Mouse (Mus musculus): ENCODE results near the gene Ccdc169. TPM values are rescaled to one million over a fixed set of nuclear protein-coding genes. Genes with fewer than 3 reads are reported as not detected.

Gene Ccdc169
- polyA plus RNA-seq, 1 experiment from 2014 or later: not detected

DNA sequence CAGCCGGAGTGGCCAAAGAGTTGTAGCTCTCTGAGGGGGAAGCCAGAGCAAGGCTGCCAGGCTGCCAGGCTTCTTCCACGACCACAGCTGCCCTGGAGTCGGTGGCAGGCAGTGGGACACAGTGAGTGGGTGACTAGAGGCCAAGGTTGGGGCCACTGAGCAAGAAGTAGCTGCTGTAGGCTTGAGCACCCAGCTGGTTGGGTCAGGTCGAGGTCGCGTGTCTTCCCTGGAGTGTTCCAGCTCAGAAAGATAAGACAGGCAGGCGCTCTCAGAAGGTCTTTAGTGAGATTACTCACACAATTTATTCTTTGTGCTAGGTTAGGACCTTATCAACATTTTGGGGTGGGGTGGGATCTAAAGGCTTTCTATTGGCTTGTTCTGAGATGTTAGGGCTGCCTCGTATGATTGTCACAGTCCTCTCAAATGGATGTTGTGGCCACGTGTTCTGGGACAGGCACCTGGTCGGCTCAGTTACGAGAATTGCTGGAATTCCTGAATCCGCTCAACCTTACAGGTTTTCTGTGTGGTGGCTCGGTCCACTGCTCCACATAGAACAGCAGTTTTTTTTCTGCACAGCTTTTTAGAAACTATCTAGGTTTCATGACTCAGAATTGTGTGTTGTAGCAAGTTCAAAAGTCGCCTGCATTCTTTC lies 31.6 kb upstream of the Ccdc169 start:
- H3K4me3 ChIP-seq (ENCODE audit: low read depth, low read length): no peak overlapping the region
- no peaks in the 10 kb centered on the region for H3K27me3 ChIP-seq (ENCODE audit: insufficient read depth, low read length)
- ATAC-seq (no peak), DNase-seq (no peak)
- no peaks in the 10 kb centered on the region for H3K4me1 ChIP-seq (ENCODE audit: insufficient read depth)
- no peak for TF ChIP-seq EP300 (IDR thresholded peaks at IDR 0.05; ENCODE audit: low read depth)
- TF ChIP-seq CTCF (IDR thresholded peaks at IDR 0.05; ENCODE audit: low read depth): no peak
- no peak overlapping the region for H3K27ac ChIP-seq (ENCODE audit: low read depth)
- H3K9me3 ChIP-seq (ENCODE audit: low read length): no peaks in the 10 kb centered on the region
- H3K36me3 ChIP-seq (replicated peaks; ENCODE audit: insufficient read depth, low read length): no peaks in the 10 kb centered on the region
- WGBS (ENCODE audit: insufficient replicate concordance): 80% methylated on average over 14 of the region's 14 CpGs
- H3K9ac ChIP-seq (replicated peaks): no peak overlapping the region
- no peak overlapping the region for H3K4me2 ChIP-seq (ENCODE audit: low read depth, low read length)

DNA sequence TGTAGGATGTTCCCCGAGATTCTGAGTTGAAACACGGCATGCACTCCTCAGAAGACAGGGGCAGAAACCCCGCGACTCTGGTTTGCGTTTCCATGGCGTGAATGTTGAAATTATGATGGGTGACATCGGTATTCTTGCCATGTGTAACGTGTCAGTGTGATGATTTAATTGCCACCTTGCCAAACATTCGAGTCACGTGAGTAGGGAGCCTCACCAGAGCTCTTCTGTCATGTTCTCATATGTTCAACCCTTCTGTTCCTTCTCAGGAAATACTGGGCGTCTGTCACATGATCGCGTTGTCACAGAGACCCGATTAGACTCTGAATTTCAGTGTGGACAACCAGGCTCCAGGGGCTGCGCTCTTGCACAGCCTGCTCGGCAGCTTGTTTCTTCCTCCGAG lies 31.1 kb upstream of the Ccdc169 start:
- no peaks in the 10 kb centered on the region for H3K36me3 ChIP-seq (replicated peaks; ENCODE audit: insufficient read depth, low read length)
- TF ChIP-seq CTCF (IDR thresholded peaks at IDR 0.05; ENCODE audit: low read depth) (no peak), EP300 (IDR thresholded peaks at IDR 0.05; ENCODE audit: low read depth) (no peak)
- H3K9me3 ChIP-seq (ENCODE audit: low read length): no peaks in the 10 kb centered on the region
- ATAC-seq (no peak), DNase-seq (no peak)
- no peak overlapping the region for H3K4me2 ChIP-seq (ENCODE audit: low read depth, low read length)
- H3K4me3 ChIP-seq (ENCODE audit: low read depth, low read length): no peak overlapping the region
- no peaks in the 10 kb centered on the region for H3K4me1 ChIP-seq (ENCODE audit: insufficient read depth)
- H3K9ac ChIP-seq (replicated peaks): no peak overlapping the region
- no peak overlapping the region for H3K27ac ChIP-seq (ENCODE audit: low read depth)
- 82% methylated on average over 17 of the region's 17 CpGs for WGBS (ENCODE audit: insufficient replicate concordance)
- no peaks in the 10 kb centered on the region for H3K27me3 ChIP-seq (ENCODE audit: insufficient read depth, low read length)

DNA sequence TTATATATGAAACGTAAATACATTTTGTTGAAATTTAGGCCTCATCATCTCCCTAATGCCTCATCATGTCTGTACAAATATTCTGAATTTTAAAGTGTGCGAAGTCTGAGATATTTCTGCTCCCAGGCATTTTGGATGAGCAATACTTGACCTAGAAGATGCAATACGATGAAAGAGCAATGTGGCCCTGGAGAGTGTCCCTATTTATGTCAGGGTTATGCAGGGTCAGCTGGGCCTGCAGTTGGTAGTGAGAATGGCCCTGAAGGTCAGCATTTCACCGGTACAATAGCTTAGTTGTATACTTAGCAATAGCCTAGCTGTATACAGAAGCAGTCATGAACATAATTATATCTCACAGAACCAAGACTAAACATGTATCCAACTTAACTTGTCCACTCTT lies 28.0 kb upstream of the Ccdc169 start:
- TF ChIP-seq CTCF (IDR thresholded peaks at IDR 0.05; ENCODE audit: low read depth) (no peak), EP300 (IDR thresholded peaks at IDR 0.05; ENCODE audit: low read depth) (no peak)
- H3K27ac ChIP-seq (ENCODE audit: low read depth): no peak overlapping the region
- H3K36me3 ChIP-seq (replicated peaks; ENCODE audit: insufficient read depth, low read length): no peaks in the 10 kb centered on the region
- H3K27me3 ChIP-seq (ENCODE audit: insufficient read depth, low read length): no peaks in the 10 kb centered on the region
- no peaks in the 10 kb centered on the region for H3K9me3 ChIP-seq (ENCODE audit: low read length)
- ATAC-seq: no peak
- peaks cover 8% of the 10 kb centered on the region for H3K4me1 ChIP-seq (ENCODE audit: insufficient read depth)
- H3K4me3 ChIP-seq (ENCODE audit: low read depth, low read length): no peak overlapping the region
- DNase-seq: no peak
- H3K4me2 ChIP-seq (ENCODE audit: low read depth, low read length): no peak overlapping the region
- H3K9ac ChIP-seq (replicated peaks): no peak overlapping the region
- WGBS (ENCODE audit: insufficient replicate concordance): 71% methylated on average over 4 of the region's 4 CpGs

DNA sequence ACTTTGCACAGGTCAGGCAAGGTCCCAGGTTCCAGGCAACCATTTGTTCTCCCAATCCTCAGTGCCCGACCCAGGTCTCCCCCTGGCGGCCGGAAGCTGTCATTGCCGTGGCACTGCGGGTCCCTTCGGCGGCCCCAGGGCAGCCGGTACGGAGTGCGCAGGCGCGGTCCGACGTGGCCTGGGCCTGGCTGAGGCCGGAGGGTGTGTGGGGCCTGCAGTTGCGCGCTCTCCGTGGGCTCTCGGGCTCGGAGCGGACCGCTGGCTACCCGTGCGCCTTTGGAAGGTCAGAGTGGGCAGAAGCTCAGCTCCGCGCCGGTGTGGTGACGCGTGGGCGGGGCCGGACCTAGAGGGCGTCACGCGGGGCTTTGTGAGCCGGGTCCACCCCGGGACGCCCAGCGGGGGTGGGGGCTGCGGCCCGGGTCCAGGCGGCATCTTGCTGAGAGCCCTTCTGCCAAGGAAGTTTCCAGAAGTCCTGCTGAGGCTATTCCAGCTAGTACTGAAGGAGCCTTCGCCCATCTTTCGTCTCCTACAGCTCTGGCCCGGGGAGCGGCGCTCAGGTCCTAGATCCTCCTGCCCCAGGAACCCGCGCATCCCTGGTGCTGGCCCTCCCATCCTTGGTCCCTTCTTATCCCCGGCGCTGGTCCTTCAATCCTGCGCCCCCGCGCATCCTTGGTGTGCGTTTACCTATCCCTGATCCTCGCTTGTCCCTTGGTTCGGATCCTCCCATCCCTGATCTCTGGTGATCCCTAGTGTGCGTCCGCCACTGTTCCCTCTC lies 25.0 kb upstream of the Ccdc169 start, which contains the start of gene Spg20:
Gene Spg20 (plus strand): TSS at position 174 of the 775 bp plus-strand sequence.
- Histone ChIP-seq H3K4me2 (ENCODE audit: low read depth, low read length) (peak within 1 kb of the TSS; percentile 87), H3K36me3 (replicated peaks; ENCODE audit: insufficient read depth, low read length) (peaks cover 3% of the 10 kb centered on the region), H3K4me1 (ENCODE audit: insufficient read depth) (peaks cover 16% of the 10 kb centered on the region), H3K9me3 (ENCODE audit: low read length) (no peaks in the 10 kb centered on the region), H3K27me3 (ENCODE audit: insufficient read depth, low read length) (no peaks in the 10 kb centered on the region), H3K4me3 (ENCODE audit: low read depth, low read length) (peak within 1 kb of the TSS; percentile 93), H3K27ac (ENCODE audit: low read depth) (peak within 1 kb of the TSS; percentile 91), H3K9ac (replicated peaks) (peak within 1 kb of the TSS; percentile 92)
- peak; percentile 95 for ATAC-seq
- no peak for TF ChIP-seq EP300 (IDR thresholded peaks at IDR 0.05; ENCODE audit: low read depth)
- TF ChIP-seq CTCF (IDR thresholded peaks at IDR 0.05; ENCODE audit: low read depth): peak; percentile 98
- peak; percentile 94 for DNase-seq
- WGBS (ENCODE audit: insufficient replicate concordance): 1% methylated on average over 58 of the region's 58 CpGs

DNA sequence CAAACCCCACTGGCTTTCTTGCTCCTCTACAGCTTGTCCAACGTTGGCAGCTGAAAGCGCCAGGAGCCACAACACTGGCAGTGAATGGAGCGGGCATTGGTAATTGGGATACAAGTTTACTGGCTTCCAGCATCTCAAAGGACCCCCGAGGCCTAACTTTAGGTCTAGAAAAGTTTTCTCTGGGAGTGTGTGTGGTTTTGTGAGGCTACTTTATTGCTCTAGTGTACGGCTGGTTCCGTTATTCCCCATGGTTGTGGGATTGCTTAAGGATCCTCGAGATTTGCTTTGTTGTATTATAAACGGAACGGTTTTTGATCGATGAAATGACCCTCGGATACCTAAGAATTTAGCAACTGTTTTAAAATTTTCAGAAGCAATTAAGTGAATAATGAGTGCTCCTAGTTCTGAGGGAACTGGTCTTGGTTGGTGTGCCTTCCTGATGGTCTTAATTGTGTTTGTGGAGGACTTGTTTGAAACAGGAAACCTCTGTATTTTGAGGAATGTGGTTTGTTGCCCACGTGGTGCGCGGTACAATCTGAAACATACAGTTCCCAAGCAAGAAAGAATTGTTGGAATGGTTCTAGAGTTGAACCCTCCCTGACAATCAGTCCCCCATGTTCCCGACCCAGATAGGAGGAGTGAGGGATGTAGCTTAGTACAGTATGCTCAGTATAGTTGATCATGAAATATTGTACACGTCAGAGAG lies 24.3 kb upstream of the Ccdc169 start:
- TF ChIP-seq EP300 (IDR thresholded peaks at IDR 0.05; ENCODE audit: low read depth) (no peak), CTCF (IDR thresholded peaks at IDR 0.05; ENCODE audit: low read depth) (no peak)
- H3K27me3 ChIP-seq (ENCODE audit: insufficient read depth, low read length): no peaks in the 10 kb centered on the region
- ATAC-seq: no peak
- no peak for DNase-seq
- H3K27ac ChIP-seq (ENCODE audit: low read depth): peak overlapping the region; percentile 91
- peaks cover 16% of the 10 kb centered on the region for H3K4me1 ChIP-seq (ENCODE audit: insufficient read depth)
- H3K36me3 ChIP-seq (replicated peaks; ENCODE audit: insufficient read depth, low read length): peaks cover 10% of the 10 kb centered on the region
- no peaks in the 10 kb centered on the region for H3K9me3 ChIP-seq (ENCODE audit: low read length)
- H3K4me3 ChIP-seq (ENCODE audit: low read depth, low read length): peak overlapping the region; percentile 93
- WGBS (ENCODE audit: insufficient replicate concordance): 31% methylated on average over 16 of the region's 16 CpGs
- H3K9ac ChIP-seq (replicated peaks): peak overlapping the region; percentile 92
- peak overlapping the region; percentile 87 for H3K4me2 ChIP-seq (ENCODE audit: low read depth, low read length)

All from liver, postnatal 0 days (tissue).